Mouse (Mus musculus): ENCODE measurements around the gene Olfr1189.
"Not testable (repeated sequence)": the region's sequence is repeated elsewhere in the genome, so short reads cannot be mapped to it uniquely, and the experiment has no call there.

The Olfr1189 gene

GRCm38 (mm10) chr2:88586154-88586553 is at the start of gene Olfr1189:
TSS of gene Olfr1189 (plus strand) at chr2:88586454.
- DNase-seq (ENCODE audit: low read depth, low spot score): no peak

DNA sequence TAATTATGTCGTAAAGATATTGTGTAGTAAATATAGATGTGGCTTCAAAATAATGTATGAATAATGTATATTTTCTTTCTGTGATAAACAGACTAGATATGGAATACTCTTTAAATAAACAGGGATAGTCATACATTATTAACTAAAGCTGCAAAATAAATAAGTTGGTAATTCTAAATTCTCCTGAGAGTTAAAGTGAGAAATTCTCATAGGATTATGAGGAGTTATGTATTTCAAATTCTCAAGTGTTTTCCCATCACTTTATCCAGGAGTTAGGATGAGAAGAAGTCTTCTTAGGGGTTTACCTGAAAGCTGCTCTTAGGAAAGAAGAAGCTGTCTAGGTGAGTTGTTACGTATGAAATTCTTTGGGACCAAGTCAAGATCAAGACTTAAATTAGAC is 29.6 kb upstream of the Olfr1189 start, which contains the start of gene Olfr1188:
Gene Olfr1188 (plus strand): TSS at position 301 of the 400 bp plus-strand sequence.
- DNase-seq (ENCODE audit: low read depth, low spot score): no peak

GRCm38 (mm10) chr2:88572696-88573095 is 13.6 kb upstream of the Olfr1189 start:
- DNase-seq (ENCODE audit: low read depth, low spot score): not testable (repeated sequence)

DNA sequence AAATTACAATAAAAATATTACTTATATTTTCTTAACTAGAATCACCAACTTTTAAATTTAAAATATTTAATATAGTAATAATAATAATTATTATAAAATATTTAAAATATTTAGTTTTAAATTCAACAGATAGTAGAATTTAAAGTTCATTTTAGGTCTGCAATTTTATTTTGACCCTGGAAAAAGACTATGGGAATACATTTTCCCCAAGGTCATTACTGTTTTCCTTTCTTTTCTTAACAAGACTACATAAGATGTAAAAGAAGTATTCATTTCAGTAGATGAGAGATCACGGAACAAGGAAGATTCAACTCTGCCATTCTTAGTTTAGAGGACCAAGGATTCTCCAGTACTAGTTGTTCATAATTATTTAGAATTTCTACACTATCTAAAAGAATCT is 54.0 kb downstream of the Olfr1189 start, which contains the start of gene Olfr1191-ps1:
Gene Olfr1191-ps1 (plus strand): TSS at position 301 of the 400 bp plus-strand sequence.
- not testable (repeated sequence) for DNase-seq (ENCODE audit: low read depth, low spot score)

Data from CD4-positive, CD25-positive, alpha-beta regulatory T cell, adult 2 months (primary cell).